Mouse (Mus musculus) small intestine, adult 2 months (tissue): ENCODE data around the gene Mlh1. TPM values are rescaled to one million over a fixed set of nuclear protein-coding genes. Genes with fewer than 3 reads are reported as not detected.
A peak's percentile ranks its signal among the peaks of the same experiment; 100 is the strongest.

Experiments
- H3K27ac ChIP-seq: fragments of 200-500 bp; 2 replicates; pipeline ENCODE4 v1.5.1; 2012; ENCODE audit warnings: low read depth, low read length, control low read depth, inconsistent platforms; ENCODE audit not compliant: insufficient read depth
- H3K27me3 ChIP-seq: fragments of 200-500 bp; 2 replicates; pipeline ENCODE4 v1.6.1; 2012; ENCODE audit warnings: mild to moderate bottlenecking, moderate library complexity, low read length, inconsistent platforms; ENCODE audit not compliant: control insufficient read depth, insufficient read depth
- H3K36me3 ChIP-seq: fragments of 200-500 bp; 2 replicates; pipeline ENCODE4 v1.6.1; 2012; ENCODE audit warnings: mild to moderate bottlenecking, low read length, control low read depth, inconsistent platforms; ENCODE audit not compliant: control insufficient read depth, insufficient read depth
- H3K4me1 ChIP-seq: fragments of 200-500 bp; 2 replicates; pipeline ENCODE4 v1.6.1; 2012; ENCODE audit warnings: low read length, inconsistent platforms, mixed read lengths; ENCODE audit not compliant: control insufficient read depth, insufficient read depth, insufficient read length
- H3K4me3 ChIP-seq: fragments of 200-500 bp; 2 replicates; pipeline ENCODE4 v1.5.1; 2012; ENCODE audit warnings: low read depth, mild to moderate bottlenecking, control low read depth, inconsistent platforms, low read length, moderate library complexity
- CTCF ChIP-seq: fragments of 200-500 bp; IDR thresholded peaks from 2 replicates; pipeline ENCODE4 v1.5.1; 2012; ENCODE audit warnings: low read depth, mild to moderate bottlenecking, control low read depth, inconsistent platforms, low read length, moderate library complexity, mixed read lengths; ENCODE audit not compliant: insufficient replicate concordance, insufficient read length; ENCODE audit errors: extremely low read depth
- POLR2A ChIP-seq: fragments of 200-500 bp; IDR thresholded peaks from 2 replicates; pipeline ENCODE4 v1.6.1; 2012; ENCODE audit warnings: low read depth, mild to moderate bottlenecking, control low read depth, inconsistent platforms, low read length, moderate library complexity
- WGBS: fragments of 180-500 bp; shearing (Covaris S2); methylation state at CpG from one replicate; pipeline ENCODE4 v1.1.7; 2018; 5-methylcytosine and 5-hydroxymethylcytosine counted together
- polyA plus RNA-seq: library from polyadenylated mRNA; depleted of rRNA; stranded (reverse); fragments of >200 nt; gene quantifications from 2 replicates; pipeline ENCODE4 v1.2.3, GENCODE M21; 2012

Mlh1 gene
- polyA plus RNA-seq, 1 experiment = 5.1 TPM

DNA sequence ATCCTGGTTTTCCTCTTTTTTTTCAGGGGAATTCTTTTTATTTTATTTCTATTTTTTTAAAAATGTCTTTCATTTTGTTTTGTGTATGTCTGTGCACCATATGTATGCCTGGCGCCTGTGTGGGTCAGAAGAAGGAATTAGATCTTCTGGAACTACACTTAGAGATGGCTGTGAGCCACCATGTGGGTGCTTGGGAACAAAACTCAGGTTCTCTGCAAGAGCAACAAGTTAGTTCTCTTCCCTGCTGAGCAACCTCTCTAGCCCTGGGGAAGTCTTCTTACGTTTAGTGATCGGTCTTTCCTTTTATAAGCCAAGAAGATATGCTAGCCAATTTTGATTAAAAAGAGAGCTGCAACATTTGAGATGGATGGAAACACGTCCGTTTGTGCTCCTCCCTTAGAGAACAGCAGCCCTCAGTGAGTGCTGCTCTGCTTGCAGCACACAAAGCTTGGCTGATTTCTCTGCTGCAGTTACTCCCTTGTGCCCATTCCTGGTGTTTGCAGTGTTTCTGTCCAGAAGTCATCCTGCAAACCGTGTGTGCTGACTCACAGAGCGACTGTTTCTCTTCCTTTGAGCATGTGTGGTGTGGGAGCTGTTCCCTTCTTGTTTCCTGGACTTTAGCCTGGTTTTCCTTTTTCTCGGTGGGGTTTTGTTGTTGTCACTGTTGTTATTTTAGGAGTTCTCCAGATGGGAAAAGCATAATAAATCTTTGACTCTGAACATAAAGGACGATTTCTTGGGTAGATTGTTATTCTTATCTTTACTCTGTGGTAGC lies 66.8 kb downstream of the Mlh1 start:
- TF ChIP-seq POLR2A (no peak), CTCF (no peak)
- H3K27ac ChIP-seq = peak overlapping the region; percentile 24; the same call in 1 of the 2 replicates
- no peak overlapping the region for H3K4me3 ChIP-seq
- H3K4me1 ChIP-seq = no peaks in the 10 kb centered on the region; the same call in 1 of the 2 replicates
- H3K36me3 ChIP-seq = peaks cover 51% of the 10 kb centered on the region
- no peaks in the 10 kb centered on the region for H3K27me3 ChIP-seq
- 65% methylated on average over 9 of the region's 9 CpGs for WGBS

DNA sequence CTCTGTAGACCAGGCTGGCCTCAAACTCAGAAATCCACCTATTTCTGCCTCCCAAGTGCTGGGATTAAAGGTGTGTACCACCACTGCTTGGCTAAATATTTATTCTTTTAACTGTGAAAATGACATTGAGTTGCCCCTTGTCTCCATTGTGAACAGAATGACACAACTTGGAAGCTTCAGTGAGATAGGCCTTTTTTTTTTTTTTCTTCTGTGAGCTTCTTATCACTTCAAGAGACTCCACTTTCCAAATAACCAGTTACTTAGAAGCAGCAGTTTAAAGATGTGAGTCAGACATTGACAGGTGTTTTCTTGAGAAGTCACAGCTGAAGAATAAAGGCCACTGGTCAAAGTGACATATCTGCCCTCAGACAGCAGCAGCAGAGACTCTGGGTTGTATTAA lies 71.4 kb downstream of the Mlh1 start:
- Histone ChIP-seq H3K27ac (no peak overlapping the region), H3K27me3 (no peaks in the 10 kb centered on the region)

DNA sequence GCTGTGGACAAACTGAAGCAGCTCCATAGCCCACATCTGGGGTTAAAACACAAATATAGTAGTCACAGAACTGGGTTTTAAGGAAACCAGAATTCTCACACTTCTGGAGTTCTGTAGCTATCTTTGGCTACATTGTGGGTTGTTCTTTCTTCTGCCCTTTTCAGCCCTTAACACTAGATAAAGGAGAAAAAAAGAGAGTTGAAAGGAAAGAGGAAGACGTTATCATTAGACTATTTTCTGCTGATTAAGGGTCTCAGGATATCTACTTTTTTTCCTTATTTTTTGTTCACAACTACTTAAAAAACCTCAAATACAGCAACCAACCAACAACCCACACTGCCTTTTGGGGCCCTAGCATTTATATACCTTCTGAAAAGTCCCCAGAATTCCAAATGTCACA lies 73.3 kb downstream of the Mlh1 start:
- peaks cover 42% of the 10 kb centered on the region for H3K36me3 ChIP-seq
- H3K27me3 ChIP-seq = no peaks in the 10 kb centered on the region
- no peak overlapping the region for H3K27ac ChIP-seq
- no peak overlapping the region for H3K4me3 ChIP-seq
- TF ChIP-seq POLR2A (no peak), CTCF (no peak)
- H3K4me1 ChIP-seq = no peaks in the 10 kb centered on the region; the same call in 1 of the 2 replicates
- 88% methylated on average over 1 of the region's 1 CpGs for WGBS

More for the DNA sequence above, 71.4 kb downstream of the Mlh1 start:
- no peak overlapping the region for H3K4me3 ChIP-seq
- no peaks in the 10 kb centered on the region; the same call in 1 of the 2 replicates for H3K4me1 ChIP-seq
- H3K36me3 ChIP-seq = peaks cover 45% of the 10 kb centered on the region
- no peak for TF ChIP-seq POLR2A
- no peak for TF ChIP-seq CTCF

DNA sequence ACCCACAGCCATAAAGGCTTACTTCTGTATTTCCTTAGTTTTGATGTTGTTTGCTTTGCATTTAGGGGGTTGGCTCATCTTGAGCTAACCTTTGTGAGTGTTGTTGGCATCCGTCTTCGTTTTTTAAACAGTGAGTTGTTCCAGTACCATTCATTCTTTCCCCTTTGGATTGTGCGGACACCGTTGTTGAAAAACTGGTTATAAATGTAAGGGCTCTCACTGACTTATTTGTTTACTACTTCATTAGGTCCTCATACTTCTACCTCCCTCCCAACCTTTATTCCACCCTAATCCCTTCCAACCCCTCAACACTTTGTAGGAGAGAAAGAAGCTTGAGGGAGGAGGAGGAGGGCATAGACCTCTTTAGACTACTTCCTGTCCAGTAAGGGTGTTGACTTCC lies 73.9 kb downstream of the Mlh1 start:
- Histone ChIP-seq H3K36me3 (peaks cover 40% of the 10 kb centered on the region), H3K27ac (no peak overlapping the region), H3K27me3 (no peaks in the 10 kb centered on the region), H3K4me1 (no peaks in the 10 kb centered on the region; the same call in 1 of the 2 replicates), H3K4me3 (no peak overlapping the region)
- WGBS = 88% methylated on average over 4 of the region's 4 CpGs
- TF ChIP-seq POLR2A = no peak
- TF ChIP-seq CTCF = no peak

DNA sequence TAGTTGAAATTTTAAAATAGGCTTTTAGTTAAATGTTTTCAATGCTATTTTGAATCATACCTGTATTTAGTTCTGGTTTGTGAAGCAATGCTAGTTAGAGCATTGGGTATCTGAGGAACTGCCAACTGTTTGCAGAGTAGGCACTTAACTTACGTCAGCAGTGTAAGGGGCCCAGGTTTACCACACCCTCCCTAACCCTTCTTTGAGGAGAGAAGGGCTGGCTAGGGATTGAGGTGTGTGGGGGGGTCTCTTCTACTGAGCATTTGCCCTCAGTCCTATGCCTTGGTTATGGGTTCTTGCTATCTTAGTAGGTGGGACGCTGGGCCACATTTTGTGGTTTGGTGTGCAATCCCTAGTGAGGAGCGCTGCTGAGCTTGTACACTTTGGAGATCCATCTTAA lies 74.5 kb downstream of the Mlh1 start:
- H3K27me3 ChIP-seq = no peaks in the 10 kb centered on the region

DNA sequence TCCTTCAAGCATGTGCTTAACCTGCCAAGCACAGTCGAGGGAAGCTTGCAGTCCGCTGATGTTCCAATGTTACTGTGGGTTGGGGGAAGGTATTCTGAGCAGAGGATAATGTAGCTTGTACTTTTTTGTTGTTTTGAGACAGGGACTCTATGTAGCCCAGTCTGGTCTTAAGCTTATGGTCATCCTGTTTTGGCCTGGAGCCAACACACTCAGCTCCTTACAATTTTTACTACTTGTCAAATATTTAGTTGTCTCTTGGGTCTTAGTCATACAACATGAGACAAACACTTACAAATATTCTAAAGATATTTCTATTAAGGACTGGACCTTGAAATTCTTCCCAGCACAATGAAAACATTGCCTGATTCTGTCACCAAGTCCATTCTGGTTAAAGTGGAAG lies 78.4 kb downstream of the Mlh1 start:
- no peaks in the 10 kb centered on the region for H3K27me3 ChIP-seq
- H3K4me3 ChIP-seq = no peak overlapping the region
- peaks cover 42% of the 10 kb centered on the region for H3K36me3 ChIP-seq
- WGBS = 90% methylated on average over 2 of the region's 2 CpGs
- no peaks in the 10 kb centered on the region for H3K4me1 ChIP-seq
- TF ChIP-seq POLR2A (no peak), CTCF (no peak)
- H3K27ac ChIP-seq = no peak overlapping the region

More for the DNA sequence above, 74.5 kb downstream of the Mlh1 start:
- no peaks in the 10 kb centered on the region for H3K4me1 ChIP-seq
- TF ChIP-seq CTCF (no peak), POLR2A (no peak)
- 95% methylated on average over 3 of the region's 3 CpGs for WGBS
- H3K27ac ChIP-seq = no peak overlapping the region
- no peak overlapping the region for H3K4me3 ChIP-seq
- H3K36me3 ChIP-seq = peaks cover 40% of the 10 kb centered on the region

DNA sequence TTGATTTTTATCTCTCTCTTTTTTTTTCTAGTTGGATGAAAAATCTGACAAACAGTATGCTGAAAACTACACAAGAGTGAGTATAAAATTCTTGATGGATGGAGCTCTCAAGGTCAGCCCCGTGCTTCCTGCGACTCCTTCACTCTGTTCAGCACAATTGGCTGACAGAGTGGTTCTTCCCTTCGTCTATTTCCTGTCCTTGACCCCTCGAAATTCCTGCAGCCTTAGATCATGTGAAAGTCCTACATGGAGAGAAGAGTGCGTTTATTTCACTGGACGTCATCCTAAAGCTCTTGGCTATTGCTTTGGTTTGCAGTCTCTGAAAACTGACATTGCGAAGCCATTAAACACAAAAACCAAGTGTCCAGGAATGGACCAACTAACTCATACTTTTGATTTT lies 82.9 kb downstream of the Mlh1 start:
- Histone ChIP-seq H3K27ac (no peak overlapping the region), H3K27me3 (no peaks in the 10 kb centered on the region), H3K36me3 (peaks cover 34% of the 10 kb centered on the region), H3K4me1 (no peaks in the 10 kb centered on the region), H3K4me3 (no peak overlapping the region)
- WGBS = 73% methylated on average over 7 of the region's 7 CpGs
- TF ChIP-seq POLR2A (no peak), CTCF (no peak)
